Comparison of ENCODE assay signal across 8 mouse cellular contexts in the genomic region with DNA sequence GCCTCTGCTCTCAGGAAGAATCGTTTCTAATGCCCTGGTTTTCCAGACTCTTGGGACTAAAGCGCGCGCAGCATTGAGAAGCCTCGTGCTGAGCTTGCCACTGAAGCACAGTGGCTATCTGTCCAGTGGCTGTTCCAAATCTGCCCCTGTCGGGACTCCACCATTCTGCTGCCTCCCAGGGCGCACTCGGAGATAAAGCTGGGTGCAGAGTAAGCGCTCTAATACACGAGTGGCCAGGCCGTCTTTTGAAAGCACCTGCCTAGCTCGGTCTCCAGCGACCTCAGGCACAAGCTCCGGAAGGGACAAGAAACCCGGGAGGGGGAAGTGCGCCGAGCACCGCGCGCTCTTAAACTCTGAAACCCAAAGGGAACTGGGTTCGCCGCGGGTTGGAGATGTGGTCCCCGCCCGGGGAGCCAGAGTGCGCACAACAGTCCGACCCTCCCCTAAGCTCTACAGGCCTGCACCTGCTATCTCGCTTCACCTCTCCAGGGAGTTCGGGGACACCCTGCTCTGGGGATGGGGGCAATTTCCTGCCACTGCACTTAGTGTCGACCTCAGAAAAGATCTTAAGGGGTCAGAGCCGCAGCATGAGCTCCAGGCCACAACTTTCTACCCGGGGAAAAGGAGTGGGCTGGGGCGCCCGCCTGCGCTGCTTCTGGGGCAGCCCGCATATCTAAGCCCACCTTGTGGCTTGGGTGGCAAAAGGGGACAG. TPM values are rescaled to one million over a fixed set of nuclear protein-coding genes. Genes with fewer than 3 reads are reported as not detected.
DNase-seq lines count a peak whose midpoint lies in the region; ATAC-seq lines count a peak whose summit lies in the region.

No protein-coding gene starts in this region.

- no peaks in the 10 kb centered on the region for H3K36me3 ChIP-seq in forebrain, embryonic 12.5 days (replicated peaks)
- no peaks in the 10 kb centered on the region for H3K36me3 ChIP-seq in hindbrain, embryonic 16.5 days (ENCODE audit: control insufficient read depth, insufficient read depth, low read length)
- no peaks in the 10 kb centered on the region for H3K36me3 ChIP-seq in liver, embryonic 13.5 days

- peaks cover 7% of the 10 kb centered on the region for H3K27me3 ChIP-seq in forebrain, embryonic 12.5 days
- H3K27me3 ChIP-seq in hindbrain, embryonic 16.5 days (replicated peaks; ENCODE audit: control insufficient read depth, insufficient read depth, low read length), result no peaks in the 10 kb centered on the region
- peaks cover 49% of the 10 kb centered on the region for H3K27me3 ChIP-seq in liver, embryonic 13.5 days

- H3K4me2 ChIP-seq in forebrain, embryonic 12.5 days, result peak overlapping the region; percentile 92
- peak overlapping the region; percentile 94 for H3K4me2 ChIP-seq in hindbrain, embryonic 16.5 days (ENCODE audit: low read length)
- H3K4me2 ChIP-seq in liver, embryonic 13.5 days, result peak overlapping the region; percentile 90

- H3K4me1 ChIP-seq in forebrain, embryonic 12.5 days, result peaks cover 36% of the 10 kb centered on the region
- peaks cover 21% of the 10 kb centered on the region for H3K4me1 ChIP-seq in hindbrain, embryonic 16.5 days (ENCODE audit: control insufficient read depth, insufficient read depth, low read depth, low read length)
- peaks cover 44% of the 10 kb centered on the region for H3K4me1 ChIP-seq in liver, embryonic 13.5 days (replicated peaks)

- peak overlapping the region; percentile 65 for H3K4me3 ChIP-seq in forebrain, embryonic 12.5 days (replicated peaks)
- peak overlapping the region; percentile 62 for H3K4me3 ChIP-seq in hindbrain, embryonic 16.5 days (ENCODE audit: low read length)
- peak overlapping the region; percentile 62 for H3K4me3 ChIP-seq in liver, embryonic 13.5 days (replicated peaks)

- no peaks in the 10 kb centered on the region for H3K9me3 ChIP-seq in forebrain, embryonic 12.5 days
- H3K9me3 ChIP-seq in hindbrain, embryonic 16.5 days (ENCODE audit: control insufficient read depth, low read length), result no peaks in the 10 kb centered on the region
- H3K9me3 ChIP-seq in liver, embryonic 13.5 days (replicated peaks), result no peaks in the 10 kb centered on the region

- peak overlapping the region; percentile 75 for H3K9ac ChIP-seq in forebrain, embryonic 12.5 days
- H3K9ac ChIP-seq in hindbrain, embryonic 16.5 days (ENCODE audit: low read depth, low read length), result peak overlapping the region; percentile 79
- peak overlapping the region; percentile 66 for H3K9ac ChIP-seq in liver, embryonic 13.5 days

- peak; percentile 42 for DNase-seq in gastrocnemius, postnatal 14 days
- DNase-seq in gastrocnemius, postnatal 10 days, result no peak
- DNase-seq in T-cell, adult 2 months (ENCODE audit: low spot score), result peak; percentile 67
- no peak for DNase-seq in liver, embryonic 13.5 days
- peak; percentile 62 to 74 for DNase-seq in thymus, adult 18-20 months

- intact Hi-C loops in gastrocnemius, postnatal 14 days (cut with DNase I; ENCODE audit: low total_unique reads), result no loop called here

- under 1% methylated on average over 36 of the region's 36 CpGs for WGBS in forebrain, embryonic 12.5 days
- WGBS in hindbrain, embryonic 16.5 days, result under 1% methylated on average over 36 of the region's 36 CpGs
- under 1% methylated on average over 36 of the region's 36 CpGs for WGBS in liver, embryonic 13.5 days (ENCODE audit: insufficient replicate concordance)

- peak; percentile 39 for ATAC-seq in forebrain, embryonic 12.5 days (ENCODE audit: low FRiP score)
- ATAC-seq in hindbrain, embryonic 16.5 days, result peak; percentile 22
- ATAC-seq in liver, embryonic 13.5 days (ENCODE audit: low read depth), result peak; percentile 27; the same call in 1 of the 2 replicates
- ATAC-seq in monocyte, adult 5-6 weeks (replicated peaks; ENCODE audit: insufficient number of reproducible peaks, low FRiP score, low TSS enrichment, poor library complexity, severe bottlenecking), result peak; percentile 36; the same call in 1 of the 2 replicates

- peak overlapping the region; percentile 89 for H3K27ac ChIP-seq in forebrain, embryonic 12.5 days
- H3K27ac ChIP-seq in hindbrain, embryonic 16.5 days (ENCODE audit: low read depth, low read length), result peak overlapping the region; percentile 91
- peak overlapping the region; percentile 34 for H3K27ac ChIP-seq in liver, embryonic 13.5 days

RNA-seq across cellular contexts. Expression of a gene that starts 1.0 kb away (rescaled TPM):
- total RNA-seq in gastrocnemius, postnatal 14 days (2021), result 10 to 100 TPM in 1 of 2 experiments, 1 to 10 TPM in 1; 8.5 to 13.1 TPM
- 10 to 100 TPM; 16.1 to 22.0 TPM for total RNA-seq in gastrocnemius, postnatal 10 days (2021)
- polyA plus RNA-seq in forebrain, embryonic 12.5 days (2016; fragmentation: Nextera tagmentation; extraction: Ambion mirVana), result 27.8 and 34.1 TPM in 2 replicates
- 25.2 and 34.2 TPM in 2 replicates for polyA plus RNA-seq in hindbrain, embryonic 16.5 days (2015; fragmentation: Nextera tagmentation; extraction: Ambion mirVana)
- 1.6 and 2.2 TPM in 2 replicates for polyA plus RNA-seq in liver, embryonic 13.5 days (2015; fragmentation: Nextera tagmentation; extraction: Ambion mirVana)
- 33.5 to 63.6 TPM (median 45.1 TPM) in 3 replicates for total RNA-seq in monocyte, adult 5-6 weeks (2017)

Comparison
In these comparisons a context has a peak if more than half of its experiments do, and no peak if none do; other contexts are left out.
1. DNase-seq: peak in gastrocnemius, postnatal 14 days (single experiment), T-cell, adult 2 months (single experiment) and thymus, adult 18-20 months (2 of 2); none in gastrocnemius, postnatal 10 days (single experiment) and liver, embryonic 13.5 days (single experiment).
2. H3K27ac ChIP-seq: peak in every context shown above with its lines; median percentile 91 in hindbrain, embryonic 16.5 days; 89 in forebrain, embryonic 12.5 days; 34 in liver, embryonic 13.5 days.
3. Peak in every context shown above with its lines, with median percentiles within 50 percentile points of each other: ATAC-seq, H3K4me2 ChIP-seq, H3K4me3 ChIP-seq and H3K9ac ChIP-seq.